Mouse (Mus musculus) brain, embryonic 14.5 days (tissue): ENCODE results near the gene Skiv2l. TPM values are rescaled to one million over a fixed set of nuclear protein-coding genes. Genes with fewer than 3 reads are reported as not detected.
A peak's percentile ranks its signal among the peaks of the same experiment; 100 is the strongest.
"Not testable (repeated sequence)": the region's sequence is repeated elsewhere in the genome, so short reads cannot be mapped to it uniquely, and the experiment has no call there.

Experiments used
- DNase-seq: peaks from one replicate; pipeline ENCODE4 v3.0.0-alpha.2; 2011; ENCODE audit warnings: low read depth
- CTCF ChIP-seq: fragments of 200-500 bp; IDR thresholded peaks from 2 replicates; pipeline ENCODE4 v1.5.1; 2012; ENCODE audit warnings: inconsistent platforms, mild to moderate bottlenecking, moderate library complexity, borderline replicate concordance; ENCODE audit not compliant: insufficient read depth, insufficient read length; ENCODE audit errors: extremely low read depth
- POLR2A ChIP-seq: fragments of 200-500 bp; IDR thresholded peaks from 2 replicates; pipeline ENCODE4 v1.6.1; 2012; ENCODE audit warnings: mild to moderate bottlenecking, inconsistent platforms, borderline replicate concordance; ENCODE audit not compliant: poor library complexity, insufficient read depth, insufficient read length, severe bottlenecking; ENCODE audit errors: extremely low read depth
- polyA plus RNA-seq: library from polyadenylated mRNA; depleted of rRNA; stranded (reverse); fragments of >200 nt; gene quantifications from 2 replicates; pipeline ENCODE4 v1.2.3, GENCODE M21; 2012

The Skiv2l gene
- polyA plus RNA-seq, 1 experiment: 88.8 TPM

- peak; percentile 71 for TF ChIP-seq CTCF
- DNase-seq: peak; percentile 9
These were observed 36.3 kb downstream of the Skiv2l start for GRCm38 (mm10) chr17:34813747-34814146.

DNA sequence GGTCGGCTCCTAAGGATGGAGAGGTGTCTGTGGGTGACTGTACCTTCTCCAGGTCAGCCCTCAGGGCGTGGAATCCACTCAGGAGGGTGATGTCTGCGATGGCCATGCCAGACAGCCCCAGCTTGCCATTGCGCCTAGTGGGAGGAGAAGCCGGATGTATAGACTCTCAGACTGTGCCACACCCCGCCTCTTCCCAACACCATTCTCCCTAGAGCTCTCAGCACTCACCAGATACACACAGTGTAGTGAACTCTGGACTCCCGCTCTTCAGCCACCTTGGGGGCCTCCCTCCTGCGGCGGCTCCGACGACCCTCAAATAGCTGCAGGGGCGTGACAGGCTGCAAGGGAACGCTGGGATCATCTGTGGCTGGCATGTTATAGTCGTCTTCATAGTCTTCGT is 38.7 kb downstream of the Skiv2l start:
- DNase-seq: no peak
- TF ChIP-seq CTCF (no peak), POLR2A (no peak)

DNA sequence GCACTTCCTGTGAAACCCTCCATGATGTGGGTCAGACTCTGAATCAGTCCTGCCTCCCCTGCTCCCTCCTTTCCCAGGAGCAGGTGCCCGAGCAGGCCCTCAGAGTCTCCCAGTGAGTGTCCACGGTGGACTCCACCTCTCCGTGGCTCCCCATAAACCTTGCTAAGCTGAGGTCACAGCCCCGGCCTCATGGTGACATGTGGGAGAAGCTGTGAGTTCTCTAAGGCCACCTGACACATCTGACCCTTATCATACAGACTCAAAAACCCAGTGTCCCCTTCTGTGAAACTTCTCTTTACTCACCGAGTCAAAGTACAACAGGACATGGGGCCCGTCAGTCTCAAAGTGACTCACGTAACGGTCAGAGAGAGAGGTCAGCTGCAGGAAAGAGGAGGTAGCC is 39.2 kb downstream of the Skiv2l start:
- DNase-seq: not testable (repeated sequence)

- DNase-seq: not testable (repeated sequence)
These were observed 39.6 kb downstream of the Skiv2l start for GRCm38 (mm10) chr17:34810411-34810810.

- TF ChIP-seq CTCF (no peak), POLR2A (no peak)
- DNase-seq: no peak
These were observed 41.3 kb downstream of the Skiv2l start for GRCm38 (mm10) chr17:34808599-34809205.

DNA sequence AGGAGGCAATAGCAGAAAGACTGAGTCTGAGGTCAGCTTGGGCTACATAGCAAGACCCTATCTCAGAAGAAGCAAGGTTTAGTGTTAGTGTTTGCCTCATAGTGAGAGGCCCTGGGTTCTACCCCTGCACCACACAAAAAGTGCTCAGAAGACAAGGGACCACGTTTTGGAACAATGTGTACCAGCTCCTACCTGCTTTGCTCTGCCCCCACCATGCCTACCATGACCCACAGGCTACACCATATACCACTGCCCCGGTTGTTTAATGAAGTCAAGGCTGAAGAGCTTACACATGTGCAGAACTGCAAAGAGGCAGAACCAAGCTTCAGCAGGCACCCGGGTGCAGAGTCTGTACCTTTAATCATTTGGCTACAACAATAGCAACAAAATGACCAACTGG is 42.8 kb downstream of the Skiv2l start:
- no peak for TF ChIP-seq POLR2A
- no peak for TF ChIP-seq CTCF
- no peak for DNase-seq

DNA sequence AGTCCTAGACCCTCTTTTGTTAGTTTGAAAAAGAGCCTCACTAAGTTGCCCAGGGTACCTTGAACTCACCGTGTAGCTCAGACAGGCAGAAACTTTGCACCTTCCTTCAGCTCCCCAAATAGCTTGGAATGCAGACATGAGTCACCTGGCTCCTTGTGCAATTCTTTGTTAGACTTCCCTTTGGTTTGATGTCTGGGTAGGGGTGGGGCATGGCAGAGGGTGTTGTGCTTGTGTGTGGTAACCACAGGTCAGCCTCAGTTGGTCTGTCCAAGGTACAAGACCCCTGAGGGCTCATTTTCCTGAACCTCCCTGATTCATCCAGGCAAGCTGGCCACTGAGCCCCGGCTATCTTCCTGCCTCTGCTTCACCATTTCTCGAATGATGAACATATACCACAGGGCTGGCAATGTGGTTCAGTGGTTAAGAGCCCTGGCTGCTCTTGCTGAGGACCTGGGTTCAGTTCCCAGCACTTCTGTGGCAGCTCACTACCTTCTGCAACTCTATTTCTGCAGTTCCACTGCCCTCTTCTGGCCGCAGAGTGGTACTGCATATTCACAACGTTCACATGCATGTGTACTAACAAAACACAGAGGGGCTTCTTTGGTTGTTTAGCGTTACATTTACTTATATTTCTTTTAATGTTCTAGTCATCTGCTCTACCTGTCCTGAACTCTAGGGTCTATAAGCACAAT is 45.0 kb downstream of the Skiv2l start:
- no peak for DNase-seq
- TF ChIP-seq CTCF: peak; percentile 23; the same call in 1 of the 2 replicates
- TF ChIP-seq POLR2A: no peak

- not testable (repeated sequence) for DNase-seq
These were observed 45.7 kb downstream of the Skiv2l start, which contains the start of gene Cyp21a1 for GRCm38 (mm10) chr17:34804301-34804700. Gene Cyp21a1, minus strand, starts transcription at chr17:34804561.

DNA sequence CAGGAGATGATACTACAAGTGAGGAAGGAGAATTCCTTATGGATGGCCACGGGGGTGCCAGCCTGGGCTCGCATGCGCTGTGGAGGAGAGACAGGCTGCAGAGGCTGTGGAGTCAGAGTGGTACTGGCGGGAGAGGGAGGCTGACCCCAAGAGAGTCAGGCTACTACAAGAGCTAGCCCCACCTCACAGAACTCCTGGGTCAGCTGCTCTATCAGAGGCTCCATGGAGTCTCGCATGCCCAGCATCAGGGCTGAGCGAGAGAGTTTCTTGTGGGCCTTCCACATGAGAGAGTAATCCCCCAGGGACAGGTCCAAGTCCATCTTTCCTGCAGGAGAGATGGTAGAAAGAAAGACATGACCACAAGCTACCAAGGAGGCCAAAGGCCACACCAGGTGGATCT is 46.6 kb downstream of the Skiv2l start:
- not testable (repeated sequence) for DNase-seq

DNA sequence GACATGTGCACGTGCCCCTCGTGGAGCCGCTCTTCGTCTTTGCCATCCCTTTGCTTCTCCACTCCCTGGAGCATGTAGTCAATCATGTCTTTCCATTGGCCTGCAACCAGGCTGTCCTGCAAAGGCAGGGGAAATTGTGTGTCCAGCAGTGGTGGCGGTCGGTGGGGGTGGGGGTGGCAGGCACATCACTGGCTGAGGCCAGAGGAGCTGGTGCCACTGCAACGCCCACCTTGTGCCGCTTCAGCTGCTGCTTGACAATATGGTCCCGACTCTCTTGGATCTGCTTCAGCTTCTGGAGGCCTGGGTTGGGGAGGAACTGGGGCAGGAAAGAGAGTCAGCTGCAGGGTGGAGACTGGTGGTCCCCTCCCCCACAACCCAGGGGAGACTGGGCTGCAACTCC is 47.3 kb downstream of the Skiv2l start:
- not testable (repeated sequence) for DNase-seq

DNA sequence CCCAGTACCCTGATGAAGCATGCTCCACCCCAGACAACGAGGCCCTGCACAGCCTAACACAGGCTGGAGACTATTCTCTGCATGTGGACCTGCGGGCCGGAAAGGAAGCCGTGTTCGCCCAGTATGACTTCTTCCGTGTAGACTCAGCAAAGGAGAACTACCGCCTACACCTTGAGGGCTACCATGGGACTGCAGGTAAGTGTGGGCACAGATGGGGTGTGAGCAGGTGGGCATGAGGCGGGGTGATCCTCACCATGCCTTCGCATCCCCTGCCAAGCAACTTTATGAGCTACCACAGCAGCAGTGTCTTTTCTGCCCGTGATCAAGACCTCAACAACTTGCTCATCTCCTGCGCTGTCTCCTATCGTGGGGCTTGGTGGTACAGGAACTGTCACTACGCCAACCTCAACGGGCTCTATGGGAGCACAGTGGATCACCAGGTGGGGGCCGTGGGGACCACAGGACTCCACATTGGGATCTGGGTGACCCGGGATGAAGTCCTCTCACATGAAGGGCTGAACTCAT is 49.2 kb downstream of the Skiv2l start:
- DNase-seq: not testable (repeated sequence)

DNA sequence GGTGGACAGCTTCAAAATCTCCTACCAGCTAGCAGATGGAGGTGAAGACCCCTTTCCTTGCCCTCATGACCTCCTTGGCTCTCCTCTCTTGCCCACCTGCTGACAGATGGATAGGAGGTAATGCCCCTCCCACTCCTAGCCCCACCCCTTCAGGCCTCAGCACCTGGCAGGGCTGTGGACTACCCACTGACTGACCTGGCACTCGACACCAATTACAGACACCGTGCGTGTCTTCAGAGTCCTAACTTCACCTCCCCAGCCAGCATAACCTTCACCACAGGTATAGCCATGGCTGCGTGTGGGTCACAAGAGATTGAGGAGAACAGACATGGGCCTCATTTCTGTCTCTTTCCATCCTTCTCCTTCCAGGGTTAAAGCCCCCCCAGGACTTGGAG is 50.5 kb downstream of the Skiv2l start:
- no peak for TF ChIP-seq POLR2A
- no peak for TF ChIP-seq CTCF

GRCm38 (mm10) chr17:34798866-34799530 is 51.0 kb downstream of the Skiv2l start:
- DNase-seq: no peak
- no peak for TF ChIP-seq POLR2A
- no peak for TF ChIP-seq CTCF

More for the DNA sequence above, 50.5 kb downstream of the Skiv2l start:
- no peak for DNase-seq

- not testable (repeated sequence) for DNase-seq
These were observed 51.9 kb downstream of the Skiv2l start for GRCm38 (mm10) chr17:34798071-34798470.

GRCm38 (mm10) chr17:34797211-34797995 is 52.6 kb downstream of the Skiv2l start:
- DNase-seq: not testable (repeated sequence)
